Mouse (Mus musculus): ENCODE results near the gene Adamtsl2. TPM values are rescaled to one million over a fixed set of nuclear protein-coding genes. Genes with fewer than 3 reads are reported as not detected.

Gene Adamtsl2
- polyA plus RNA-seq, 1 experiment from 2014 or later = 2.1 TPM

GRCm38 (mm10) chr2:27089238-27089637 lies 10.1 kb downstream of the Adamtsl2 start:
- Histone ChIP-seq H3K4me3 (ENCODE audit: low read depth, low read length) (no peak overlapping the region), H3K4me2 (replicated peaks; ENCODE audit: low read depth, low read length) (no peak overlapping the region), H3K27me3 (ENCODE audit: control insufficient read depth, insufficient read depth, low read length) (no peaks in the 10 kb centered on the region), H3K36me3 (ENCODE audit: control insufficient read depth, insufficient read depth, low read length) (no peaks in the 10 kb centered on the region), H3K9me3 (ENCODE audit: control insufficient read depth, low read depth, low read length) (no peaks in the 10 kb centered on the region), H3K27ac (ENCODE audit: low read length) (no peak overlapping the region), H3K4me1 (ENCODE audit: control insufficient read depth, insufficient read depth, low read length) (peaks cover 29% of the 10 kb centered on the region), H3K9ac (replicated peaks; ENCODE audit: low read depth, low read length) (no peak overlapping the region)
- no peak for ATAC-seq (ENCODE audit: insufficient number of reproducible peaks, insufficient read depth, low FRiP score, low read depth)
- WGBS = 62% methylated on average over 1 of the region's 1 CpGs

- 94% methylated on average over 7 of the region's 7 CpGs for WGBS
- Histone ChIP-seq H3K36me3 (ENCODE audit: control insufficient read depth, insufficient read depth, low read length) (no peaks in the 10 kb centered on the region), H3K9me3 (ENCODE audit: control insufficient read depth, low read depth, low read length) (no peaks in the 10 kb centered on the region), H3K9ac (replicated peaks; ENCODE audit: low read depth, low read length) (no peak overlapping the region), H3K4me2 (replicated peaks; ENCODE audit: low read depth, low read length) (no peak overlapping the region), H3K27ac (ENCODE audit: low read length) (no peak overlapping the region), H3K4me1 (ENCODE audit: control insufficient read depth, insufficient read depth, low read length) (peaks cover 27% of the 10 kb centered on the region), H3K27me3 (ENCODE audit: control insufficient read depth, insufficient read depth, low read length) (no peaks in the 10 kb centered on the region), H3K4me3 (ENCODE audit: low read depth, low read length) (no peak overlapping the region)
- no peak for ATAC-seq (ENCODE audit: insufficient number of reproducible peaks, insufficient read depth, low FRiP score, low read depth)
These were observed 16.0 kb downstream of the Adamtsl2 start for GRCm38 (mm10) chr2:27095178-27095577.

GRCm38 (mm10) chr2:27096341-27096981 lies 17.3 kb downstream of the Adamtsl2 start:
- WGBS = 44% methylated on average over 13 of the region's 13 CpGs
- Histone ChIP-seq H3K9me3 (ENCODE audit: control insufficient read depth, low read depth, low read length) (no peaks in the 10 kb centered on the region), H3K4me1 (ENCODE audit: control insufficient read depth, insufficient read depth, low read length) (peaks cover 27% of the 10 kb centered on the region)

GRCm38 (mm10) chr2:27097241-27097656 lies 18.1 kb downstream of the Adamtsl2 start:
- Histone ChIP-seq H3K27me3 (ENCODE audit: control insufficient read depth, insufficient read depth, low read length) (no peaks in the 10 kb centered on the region), H3K36me3 (ENCODE audit: control insufficient read depth, insufficient read depth, low read length) (no peaks in the 10 kb centered on the region), H3K27ac (ENCODE audit: low read length) (peak overlapping the region; percentile 40; the same call in 1 of the 2 replicates), H3K4me1 (ENCODE audit: control insufficient read depth, insufficient read depth, low read length) (peaks cover 27% of the 10 kb centered on the region), H3K9me3 (ENCODE audit: control insufficient read depth, low read depth, low read length) (no peaks in the 10 kb centered on the region), H3K9ac (replicated peaks; ENCODE audit: low read depth, low read length) (no peak overlapping the region), H3K4me3 (ENCODE audit: low read depth, low read length) (no peak overlapping the region), H3K4me2 (replicated peaks; ENCODE audit: low read depth, low read length) (no peak overlapping the region)
- 51% methylated on average over 6 of the region's 6 CpGs for WGBS
- ATAC-seq (ENCODE audit: insufficient number of reproducible peaks, insufficient read depth, low FRiP score, low read depth) = no peak

More at GRCm38 (mm10) chr2:27096341-27096981, 17.3 kb downstream of the Adamtsl2 start:
- Histone ChIP-seq H3K9ac (replicated peaks; ENCODE audit: low read depth, low read length) (no peak overlapping the region), H3K36me3 (ENCODE audit: control insufficient read depth, insufficient read depth, low read length) (no peaks in the 10 kb centered on the region), H3K4me2 (replicated peaks; ENCODE audit: low read depth, low read length) (no peak overlapping the region), H3K27me3 (ENCODE audit: control insufficient read depth, insufficient read depth, low read length) (no peaks in the 10 kb centered on the region), H3K27ac (ENCODE audit: low read length) (peak overlapping the region; percentile 40; the same call in 1 of the 2 replicates), H3K4me3 (ENCODE audit: low read depth, low read length) (no peak overlapping the region)
- ATAC-seq (ENCODE audit: insufficient number of reproducible peaks, insufficient read depth, low FRiP score, low read depth) = no peak

- peak overlapping the region; percentile 40; the same call in 1 of the 2 replicates for H3K27ac ChIP-seq (ENCODE audit: low read length)
- no peaks in the 10 kb centered on the region for H3K27me3 ChIP-seq (ENCODE audit: control insufficient read depth, insufficient read depth, low read length)
- H3K4me1 ChIP-seq (ENCODE audit: control insufficient read depth, insufficient read depth, low read length) = peaks cover 27% of the 10 kb centered on the region
- H3K36me3 ChIP-seq (ENCODE audit: control insufficient read depth, insufficient read depth, low read length) = no peaks in the 10 kb centered on the region
- ATAC-seq (ENCODE audit: insufficient number of reproducible peaks, insufficient read depth, low FRiP score, low read depth) = peak; percentile 86
- no peak overlapping the region for H3K4me2 ChIP-seq (replicated peaks; ENCODE audit: low read depth, low read length)
- no peak overlapping the region for H3K4me3 ChIP-seq (ENCODE audit: low read depth, low read length)
- 5% methylated on average over 6 of the region's 6 CpGs for WGBS
- H3K9ac ChIP-seq (replicated peaks; ENCODE audit: low read depth, low read length) = no peak overlapping the region
- H3K9me3 ChIP-seq (ENCODE audit: control insufficient read depth, low read depth, low read length) = no peaks in the 10 kb centered on the region
These were observed 18.6 kb downstream of the Adamtsl2 start for GRCm38 (mm10) chr2:27097776-27098175.

- Histone ChIP-seq H3K4me2 (replicated peaks; ENCODE audit: low read depth, low read length) (no peak overlapping the region), H3K4me1 (ENCODE audit: control insufficient read depth, insufficient read depth, low read length) (peaks cover under 1% of the 10 kb centered on the region; the same call in 1 of the 2 replicates), H3K9ac (replicated peaks; ENCODE audit: low read depth, low read length) (no peak overlapping the region), H3K4me3 (ENCODE audit: low read depth, low read length) (no peak overlapping the region), H3K27me3 (ENCODE audit: control insufficient read depth, insufficient read depth, low read length) (no peaks in the 10 kb centered on the region), H3K9me3 (ENCODE audit: control insufficient read depth, low read depth, low read length) (no peaks in the 10 kb centered on the region), H3K36me3 (ENCODE audit: control insufficient read depth, insufficient read depth, low read length) (no peaks in the 10 kb centered on the region), H3K27ac (ENCODE audit: low read length) (no peak overlapping the region)
- WGBS = 68% methylated on average over 7 of the region's 7 CpGs
- no peak for ATAC-seq (ENCODE audit: insufficient number of reproducible peaks, insufficient read depth, low FRiP score, low read depth)
These were observed 24.4 kb downstream of the Adamtsl2 start for GRCm38 (mm10) chr2:27103554-27103953.

GRCm38 (mm10) chr2:27106816-27107215 lies 27.6 kb downstream of the Adamtsl2 start:
- no peaks in the 10 kb centered on the region for H3K27me3 ChIP-seq (ENCODE audit: control insufficient read depth, insufficient read depth, low read length)
- no peaks in the 10 kb centered on the region for H3K9me3 ChIP-seq (ENCODE audit: control insufficient read depth, low read depth, low read length)
- H3K36me3 ChIP-seq (ENCODE audit: control insufficient read depth, insufficient read depth, low read length) = no peaks in the 10 kb centered on the region
- 49% methylated on average over 3 of the region's 3 CpGs for WGBS
- ATAC-seq (ENCODE audit: insufficient number of reproducible peaks, insufficient read depth, low FRiP score, low read depth) = no peak
- no peak overlapping the region for H3K9ac ChIP-seq (replicated peaks; ENCODE audit: low read depth, low read length)
- H3K4me1 ChIP-seq (ENCODE audit: control insufficient read depth, insufficient read depth, low read length) = no peaks in the 10 kb centered on the region
- H3K27ac ChIP-seq (ENCODE audit: low read length) = no peak overlapping the region
- no peak overlapping the region for H3K4me2 ChIP-seq (replicated peaks; ENCODE audit: low read depth, low read length)
- H3K4me3 ChIP-seq (ENCODE audit: low read depth, low read length) = no peak overlapping the region

- Histone ChIP-seq H3K4me3 (ENCODE audit: low read depth, low read length) (no peak overlapping the region), H3K27ac (ENCODE audit: low read length) (no peak overlapping the region), H3K9ac (replicated peaks; ENCODE audit: low read depth, low read length) (no peak overlapping the region), H3K27me3 (ENCODE audit: control insufficient read depth, insufficient read depth, low read length) (no peaks in the 10 kb centered on the region), H3K9me3 (ENCODE audit: control insufficient read depth, low read depth, low read length) (no peaks in the 10 kb centered on the region), H3K4me1 (ENCODE audit: control insufficient read depth, insufficient read depth, low read length) (no peaks in the 10 kb centered on the region), H3K36me3 (ENCODE audit: control insufficient read depth, insufficient read depth, low read length) (no peaks in the 10 kb centered on the region), H3K4me2 (replicated peaks; ENCODE audit: low read depth, low read length) (no peak overlapping the region)
- WGBS = 73% methylated on average over 2 of the region's 2 CpGs
- no peak for ATAC-seq (ENCODE audit: insufficient number of reproducible peaks, insufficient read depth, low FRiP score, low read depth)
These were observed 29.0 kb downstream of the Adamtsl2 start for GRCm38 (mm10) chr2:27108144-27108543.

GRCm38 (mm10) chr2:27109052-27109451 lies 29.9 kb downstream of the Adamtsl2 start:
- no peak overlapping the region for H3K4me3 ChIP-seq (ENCODE audit: low read depth, low read length)
- no peak for ATAC-seq (ENCODE audit: insufficient number of reproducible peaks, insufficient read depth, low FRiP score, low read depth)
- H3K9ac ChIP-seq (replicated peaks; ENCODE audit: low read depth, low read length) = no peak overlapping the region
- H3K36me3 ChIP-seq (ENCODE audit: control insufficient read depth, insufficient read depth, low read length) = no peaks in the 10 kb centered on the region
- no peak overlapping the region for H3K4me2 ChIP-seq (replicated peaks; ENCODE audit: low read depth, low read length)
- 83% methylated on average over 5 of the region's 5 CpGs for WGBS
- no peaks in the 10 kb centered on the region for H3K27me3 ChIP-seq (ENCODE audit: control insufficient read depth, insufficient read depth, low read length)
- H3K4me1 ChIP-seq (ENCODE audit: control insufficient read depth, insufficient read depth, low read length) = no peaks in the 10 kb centered on the region
- no peak overlapping the region for H3K27ac ChIP-seq (ENCODE audit: low read length)
- H3K9me3 ChIP-seq (ENCODE audit: control insufficient read depth, low read depth, low read length) = no peaks in the 10 kb centered on the region

Measured in stomach, embryonic 14.5 days (tissue).